Mouse (Mus musculus) lung, postnatal 0 days (tissue): ENCODE results near the gene Mief2.

Experiments
- CTCF ChIP-seq: IDR thresholded peaks from 2 replicates; pipeline ENCODE4 v1.5.1; 2016; ENCODE audit warnings: antibody characterized with exemption, mild to moderate bottlenecking
- EP300 ChIP-seq: IDR thresholded peaks from 2 replicates; pipeline ENCODE4 v1.6.1; 2016; ENCODE audit warnings: antibody characterized with exemption, mild to moderate bottlenecking, control low read depth

- TF ChIP-seq CTCF, result no peak
- no peak for TF ChIP-seq EP300
Observed at GRCm38 (mm10) chr11:60719263-60719662, 8.9 kb upstream of the Mief2 start.
